Mouse (Mus musculus) adrenal gland (tissue): ENCODE measurements at regions not wholly inside any gene's neighbourhood (a gene's known extent, or its start where the extent isn't known, plus 50 kb on each side); places are given as distances from the start of the nearest gene placed in this dataset.

Experiments
- intact Hi-C: fragments of 180-260 bp; cut with DNase I; formaldehyde crosslinking; loops from one replicate; pipeline ENCODE4 v1.15.1; 2025

- intact Hi-C loops: loop anchor here (5.0 kb wide), 2 partner anchors 62 to 138 kb away; no protein-coding TSS in a partner anchor
Observed at GRCm38 (mm10) chr12:79969346-79970226, 143.2 kb downstream of the Zfp36l1 start.

DNA sequence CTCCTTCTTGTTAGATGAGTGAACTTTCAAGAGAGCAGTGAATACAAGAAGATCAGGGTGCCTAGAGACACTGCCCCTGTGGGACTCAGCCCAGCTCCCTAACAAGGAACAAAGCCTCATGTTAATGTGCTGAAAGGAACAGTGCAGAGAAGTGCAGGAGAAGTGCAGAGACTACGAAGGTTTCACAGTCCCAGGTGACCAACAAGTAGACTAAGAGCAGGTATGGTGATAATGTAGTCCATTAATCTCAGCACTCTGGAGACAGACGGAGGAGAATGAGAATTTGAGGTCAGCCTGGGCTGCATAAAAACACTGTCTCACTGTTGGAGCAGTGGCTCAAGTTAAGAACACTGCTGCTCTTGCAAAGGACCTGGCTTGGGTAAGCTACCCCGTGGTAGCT lies 144.1 kb downstream of the Zfp36l1 start:
- intact Hi-C loops: loop anchor here (5.0 kb wide), 1 partner anchor 61 kb away; no protein-coding TSS in a partner anchor

DNA sequence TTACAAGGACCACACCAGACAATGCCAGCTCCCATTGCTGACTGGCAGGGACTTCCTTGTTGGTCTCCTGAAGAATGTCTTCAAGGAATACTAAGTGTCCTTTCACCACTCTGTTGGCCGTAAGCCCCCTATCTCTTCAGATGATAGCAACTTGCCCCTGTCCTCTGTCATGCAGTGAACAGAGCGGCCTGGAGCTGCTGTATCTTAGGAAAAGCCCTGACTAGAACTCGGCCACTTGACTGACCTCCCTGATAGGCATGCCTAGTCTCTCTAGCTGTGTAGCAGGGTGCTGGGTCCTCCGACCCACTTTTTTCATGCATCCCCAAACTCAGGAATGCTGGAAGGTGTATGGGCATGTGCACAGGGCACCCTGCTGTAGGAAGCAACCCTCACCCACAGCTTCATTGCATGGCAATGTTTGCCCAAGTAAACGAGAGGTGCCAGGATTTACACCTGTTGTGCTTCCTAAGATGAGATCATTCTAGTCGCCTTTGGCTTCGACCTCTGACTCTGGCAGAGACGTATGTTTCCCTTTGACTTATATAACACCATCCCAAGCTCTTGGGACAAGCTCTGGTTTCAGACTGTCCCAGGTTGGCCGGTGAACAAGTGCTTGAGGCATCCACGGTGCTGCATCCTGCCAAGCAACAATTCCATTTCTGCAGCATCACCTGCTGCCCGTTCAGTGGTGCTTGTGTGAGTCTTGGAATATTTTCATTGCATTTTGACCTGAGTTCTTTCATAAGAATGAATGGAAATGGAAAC lies 145.1 kb downstream of the Zfp36l1 start:
- intact Hi-C loops: loop anchor here (5.0 kb wide), 1 partner anchor 60 kb away; no protein-coding TSS in a partner anchor

GRCm38 (mm10) chr12:79966621-79967490 lies 146.0 kb downstream of the Zfp36l1 start:
- intact Hi-C loops: loop anchor here (5.0 kb wide), 1 partner anchor 60 kb away; no protein-coding TSS in a partner anchor

GRCm38 (mm10) chr12:79966289-79966615 lies 146.6 kb downstream of the Zfp36l1 start:
- intact Hi-C loops: loop anchor here (5.0 kb wide), 1 partner anchor 59 kb away; no protein-coding TSS in a partner anchor

DNA sequence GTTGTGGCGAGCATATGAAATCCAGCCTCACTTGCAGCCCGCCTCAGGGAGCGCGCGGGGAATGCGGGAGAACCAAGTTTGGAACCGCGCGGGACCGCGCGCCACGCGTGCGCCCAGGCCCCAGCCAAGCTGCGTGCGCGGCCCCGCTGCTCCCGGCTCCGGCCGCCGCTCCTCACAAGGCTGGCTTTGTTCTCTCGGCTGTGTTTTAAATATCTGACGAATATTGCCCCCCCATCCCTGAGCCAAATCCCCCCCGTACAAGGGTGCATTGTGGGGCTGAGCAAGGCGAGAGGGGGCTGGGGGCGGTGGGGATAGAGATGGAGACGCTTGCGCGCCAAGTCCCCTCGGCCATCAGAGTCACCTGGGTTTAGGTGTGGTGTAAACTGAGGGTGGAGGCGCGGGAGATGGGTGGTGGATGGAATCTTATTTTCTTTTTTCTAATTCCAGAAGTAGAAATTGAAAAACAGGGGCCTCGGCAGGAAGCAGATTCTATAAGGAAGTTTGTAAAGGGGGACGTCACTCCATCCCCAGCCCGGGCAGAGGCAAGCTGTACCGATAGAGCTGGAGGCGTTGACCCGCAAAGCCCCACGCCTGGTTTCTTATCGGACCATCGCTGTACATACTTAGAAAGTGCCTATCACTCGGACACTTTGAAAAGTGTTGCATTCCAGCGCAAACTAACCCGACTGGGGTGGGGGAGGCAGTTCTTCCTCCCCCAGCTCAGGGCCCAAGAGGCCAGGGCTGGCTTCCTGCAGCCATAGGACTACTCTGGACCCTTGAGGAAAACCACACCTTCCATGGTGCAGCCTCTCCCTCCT lies 147.1 kb downstream of the Zfp36l1 start:
- intact Hi-C loops: loop anchor here (5.0 kb wide), 1 partner anchor 58 kb away; no protein-coding TSS in a partner anchor

GRCm38 (mm10) chr12:79963443-79964025 lies 149.3 kb downstream of the Zfp36l1 start:
- intact Hi-C loops: no loop called here

DNA sequence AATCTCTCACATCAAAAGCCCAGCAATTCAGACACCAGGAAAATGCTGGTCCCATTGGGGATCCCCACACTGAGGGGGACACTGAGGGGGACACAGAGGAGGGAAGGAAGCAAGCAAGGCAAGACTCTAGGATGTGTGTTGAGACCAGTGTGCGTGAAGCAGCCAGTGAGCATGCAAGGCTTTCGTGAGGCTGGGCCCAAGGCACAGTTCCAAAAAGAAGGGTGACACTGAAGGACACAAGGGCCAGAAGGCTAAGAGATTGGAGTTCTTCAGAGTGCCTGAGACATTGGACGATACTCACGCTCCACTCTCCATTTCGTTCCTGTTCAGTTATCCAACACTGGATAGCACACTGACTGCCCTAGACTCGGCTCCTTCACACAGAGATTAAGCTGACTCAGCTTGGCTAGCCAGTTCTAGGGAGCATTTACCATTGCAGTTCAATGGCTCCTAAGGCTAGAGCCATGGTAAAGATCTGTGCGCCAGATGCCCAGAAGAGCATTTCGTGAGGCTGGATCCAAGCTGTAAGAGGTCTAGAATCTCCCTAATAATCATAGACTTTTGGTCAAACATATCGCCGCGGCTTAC lies 150.1 kb downstream of the Zfp36l1 start:
- intact Hi-C loops: no loop called here

DNA sequence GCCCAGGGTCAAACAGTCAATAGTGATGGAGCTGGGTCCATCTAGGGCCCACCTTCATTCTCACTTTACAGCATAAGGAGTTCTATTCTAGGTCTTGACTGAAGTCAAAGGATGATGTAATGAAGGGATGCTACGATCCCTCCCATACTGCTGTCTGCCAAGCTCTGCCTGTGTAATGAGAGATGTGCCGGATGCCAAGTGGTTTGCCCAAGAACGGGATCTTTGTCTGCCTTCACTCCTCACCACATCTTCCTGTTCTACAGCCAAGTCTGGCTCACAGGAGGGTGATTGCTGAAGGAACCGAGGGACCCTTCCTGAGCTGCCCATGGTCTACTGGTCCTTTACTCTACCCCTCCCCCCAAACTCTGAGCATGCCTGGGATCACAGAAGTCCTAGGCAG lies 150.9 kb downstream of the Zfp36l1 start:
- intact Hi-C loops: no loop called here

- intact Hi-C loops: no loop called here
Observed at GRCm38 (mm10) chr12:79961076-79961475, 151.7 kb downstream of the Zfp36l1 start.

DNA sequence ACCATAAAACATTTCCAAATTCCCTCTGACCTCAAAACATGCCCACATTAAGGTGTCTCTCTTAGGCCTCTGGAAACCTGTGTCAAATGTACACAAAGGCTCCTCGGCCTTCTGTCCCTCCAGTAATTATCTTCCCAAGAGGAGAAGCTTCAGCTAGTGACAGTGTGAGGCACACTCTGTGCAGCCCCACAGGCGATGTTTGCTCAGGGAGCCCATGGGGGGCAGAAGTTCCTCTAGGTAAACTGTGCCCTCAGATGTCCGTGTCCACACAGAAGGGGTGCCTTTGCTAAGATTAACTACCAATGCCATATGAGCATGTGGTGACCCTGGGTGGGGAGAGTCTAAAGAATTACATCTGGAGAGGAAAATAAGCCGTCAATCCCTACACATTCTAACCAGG lies 152.4 kb downstream of the Zfp36l1 start:
- intact Hi-C loops: no loop called here

DNA sequence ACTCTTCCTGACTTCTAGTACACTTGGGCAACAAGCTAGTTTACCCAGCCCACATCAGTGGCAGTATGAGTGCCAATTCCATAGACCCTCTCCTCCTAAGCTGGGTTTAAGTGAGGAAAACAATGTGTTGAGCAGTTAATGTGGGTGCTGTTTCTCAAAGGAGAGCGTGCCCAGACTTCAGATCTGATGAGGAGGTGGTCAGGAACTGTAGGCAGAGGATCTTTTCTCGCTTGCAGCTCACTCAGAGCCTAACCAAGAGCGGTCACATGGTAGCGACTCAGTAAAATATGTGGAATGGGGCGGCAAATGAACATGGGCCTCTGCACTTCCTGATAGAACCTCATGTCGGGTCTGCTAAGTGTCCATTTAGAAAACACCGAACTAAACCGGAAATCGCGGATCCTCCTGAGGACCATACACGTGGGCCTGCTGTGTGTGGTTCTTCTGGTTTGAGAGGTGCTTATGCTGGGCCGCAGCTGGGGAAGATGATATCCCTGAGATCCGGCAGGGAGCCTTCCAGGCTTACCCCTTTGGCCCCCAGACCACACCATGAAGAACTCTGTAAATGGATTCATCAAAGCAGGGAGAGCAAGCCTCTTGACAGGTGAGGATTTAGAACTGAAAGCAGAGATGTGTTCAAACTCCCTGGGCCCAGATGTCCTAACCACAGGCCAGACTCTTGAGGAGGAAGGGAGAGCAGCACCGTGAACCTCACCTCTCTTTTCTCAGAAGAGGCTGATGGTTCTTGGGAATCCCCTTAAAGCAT lies 153.1 kb downstream of the Zfp36l1 start:
- intact Hi-C loops: no loop called here

DNA sequence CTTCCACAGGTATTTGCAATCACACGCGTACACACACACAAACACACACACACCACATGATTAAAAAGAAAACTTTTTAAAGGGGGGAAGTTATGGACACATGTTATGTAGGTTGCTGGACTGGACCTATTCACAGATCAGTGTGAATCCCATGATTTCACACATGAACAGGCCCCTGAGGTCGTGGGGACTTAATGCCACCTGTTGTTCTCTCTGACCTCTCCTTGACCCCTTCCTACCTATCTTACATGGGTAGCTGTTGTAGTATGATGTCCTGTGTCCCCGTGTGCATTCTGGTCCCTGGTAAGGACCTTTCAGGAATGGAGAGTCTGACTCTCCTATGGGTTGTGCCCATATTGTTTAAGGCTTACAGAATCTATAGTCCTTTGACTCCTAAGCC lies 155.6 kb downstream of the Zfp36l1 start:
- intact Hi-C loops: no loop called here

GRCm38 (mm10) chr12:79956351-79956750 lies 156.5 kb downstream of the Zfp36l1 start:
- intact Hi-C loops: no loop called here

GRCm38 (mm10) chr12:79955501-79955900 lies 157.3 kb downstream of the Zfp36l1 start:
- intact Hi-C loops: no loop called here

DNA sequence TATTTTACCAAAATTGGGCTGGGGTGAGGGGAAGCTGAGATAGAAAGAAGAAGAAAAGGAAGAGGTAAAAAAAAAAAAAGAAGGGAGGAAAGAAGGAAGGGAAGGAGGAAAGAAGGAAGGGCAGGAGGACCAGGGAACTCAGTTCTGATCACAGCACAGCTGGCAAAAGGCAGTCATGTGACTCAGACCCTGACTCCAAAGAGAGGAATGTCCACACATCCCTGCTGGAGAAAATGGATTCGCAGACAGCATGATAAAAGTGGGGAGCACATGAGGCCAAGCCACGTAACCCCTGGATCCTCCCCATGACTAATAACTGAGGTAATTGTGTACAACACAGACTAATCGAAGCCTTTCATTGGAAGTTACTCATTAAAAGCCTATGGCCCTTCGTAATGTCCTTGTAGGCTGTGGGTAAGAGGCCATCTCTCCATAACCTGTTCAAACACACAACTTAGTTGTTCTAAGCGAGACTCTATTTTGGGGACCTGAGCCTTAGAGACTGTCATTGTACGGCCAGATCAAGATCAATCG lies 162.2 kb downstream of the Zfp36l1 start:
- intact Hi-C loops: no loop called here

GRCm38 (mm10) chr12:79949101-79949824 lies 163.6 kb downstream of the Zfp36l1 start:
- intact Hi-C loops: no loop called here

DNA sequence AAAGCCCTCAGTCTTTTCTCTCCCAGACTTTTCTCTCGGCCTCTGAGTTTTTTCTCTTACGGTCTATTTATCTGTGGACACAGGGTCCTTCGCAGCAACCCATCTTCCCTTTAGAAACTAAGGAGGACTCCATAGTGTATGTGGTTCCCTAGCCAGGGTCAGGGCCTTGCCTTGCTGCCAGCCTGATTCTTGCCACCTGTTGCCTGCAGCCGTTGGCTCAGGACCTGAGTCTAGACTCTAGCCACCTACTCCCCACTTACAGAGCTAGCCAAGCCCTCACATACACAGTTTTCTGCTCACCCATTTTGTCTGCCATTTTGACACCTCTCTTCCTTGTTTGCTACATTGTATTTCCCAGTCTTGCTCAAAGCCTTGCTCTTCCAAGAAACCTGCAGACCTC lies 165.2 kb downstream of the Zfp36l1 start:
- intact Hi-C loops: no loop called here
